Mouse (Mus musculus): ENCODE measurements at regions not wholly inside any gene's neighbourhood (a gene's known extent, or its start where the extent isn't known, plus 50 kb on each side); places are given as distances from the start of the nearest gene placed in this dataset.

- DNase-seq (ENCODE audit: low spot score): no peak
These were observed 61.9 kb downstream of the Pdcl3 start for GRCm38 (mm10) chr1:39047316-39047715.

- DNase-seq (ENCODE audit: low spot score): no peak
These were observed 71.9 kb downstream of the Pdcl3 start for GRCm38 (mm10) chr1:39057304-39057703.

GRCm38 (mm10) chr1:39062509-39062908 is 77.1 kb downstream of the Pdcl3 start:
- no peak for DNase-seq (ENCODE audit: low spot score)

GRCm38 (mm10) chr1:39063666-39064385 is 78.4 kb downstream of the Pdcl3 start:
- DNase-seq (ENCODE audit: low spot score): no peak

- DNase-seq (ENCODE audit: low spot score): no peak
These were observed 79.4 kb downstream of the Pdcl3 start for GRCm38 (mm10) chr1:39064781-39065180.

- DNase-seq (ENCODE audit: low spot score): peak; percentile 61
These were observed 82.5 kb downstream of the Pdcl3 start for GRCm38 (mm10) chr1:39067901-39068300.

GRCm38 (mm10) chr1:39069086-39069655 is 83.8 kb downstream of the Pdcl3 start:
- DNase-seq (ENCODE audit: low spot score): peak; percentile 52

- no peak for DNase-seq (ENCODE audit: low spot score)
These were observed 84.3 kb downstream of the Pdcl3 start for GRCm38 (mm10) chr1:39069676-39070075.

- no peak for DNase-seq (ENCODE audit: low spot score)
These were observed 90.6 kb downstream of the Pdcl3 start for GRCm38 (mm10) chr1:39075966-39076365.

- no peak for DNase-seq (ENCODE audit: low spot score)
These were observed 93.3 kb downstream of the Pdcl3 start for GRCm38 (mm10) chr1:39078584-39079315.

- DNase-seq (ENCODE audit: low spot score): no peak
These were observed 98.8 kb downstream of the Pdcl3 start for GRCm38 (mm10) chr1:39083911-39084826.

- no peak for DNase-seq (ENCODE audit: low spot score)
These were observed 100.9 kb downstream of the Pdcl3 start for GRCm38 (mm10) chr1:39086273-39086672.

GRCm38 (mm10) chr1:39089875-39090274 is 103.7 kb upstream of the Npas2 start:
- no peak for DNase-seq (ENCODE audit: low spot score)

- no peak for DNase-seq (ENCODE audit: low spot score)
These were observed 102.4 kb upstream of the Npas2 start for GRCm38 (mm10) chr1:39091121-39091520.

GRCm38 (mm10) chr1:39091638-39092037 is 101.9 kb upstream of the Npas2 start:
- no peak for DNase-seq (ENCODE audit: low spot score)

GRCm38 (mm10) chr1:39093291-39093690 is 100.2 kb upstream of the Npas2 start:
- no peak for DNase-seq (ENCODE audit: low spot score)

- no peak for DNase-seq (ENCODE audit: low spot score)
These were observed 99.5 kb upstream of the Npas2 start for GRCm38 (mm10) chr1:39094001-39094400.

- DNase-seq (ENCODE audit: low spot score): no peak
These were observed 97.6 kb upstream of the Npas2 start for GRCm38 (mm10) chr1:39095901-39096300.

- DNase-seq (ENCODE audit: low spot score): no peak
These were observed 96.8 kb upstream of the Npas2 start for GRCm38 (mm10) chr1:39096726-39097125.

- no peak for DNase-seq (ENCODE audit: low spot score)
These were observed 96.0 kb upstream of the Npas2 start for GRCm38 (mm10) chr1:39097499-39097898.

GRCm38 (mm10) chr1:39098154-39098553 is 95.4 kb upstream of the Npas2 start:
- DNase-seq (ENCODE audit: low spot score): no peak

- no peak for DNase-seq (ENCODE audit: low spot score)
These were observed 94.3 kb upstream of the Npas2 start for GRCm38 (mm10) chr1:39099246-39099645.

Data from yolk sac, embryonic 10.5 days (tissue).